Mouse (Mus musculus) stomach, embryonic 14.5 days (tissue): ENCODE data around the gene Gstcd. TPM values are rescaled to one million over a fixed set of nuclear protein-coding genes. Genes with fewer than 3 reads are reported as not detected.
A peak's percentile ranks its signal among the peaks of the same experiment; 100 is the strongest.

ENCODE experiments used
- ATAC-seq: fragments of 200-750 bp; cut with Nextera tagmentation; 2 replicates; pipeline ENCODE4 v1.8.0; 2017; ENCODE audit warnings: low read depth, moderate TSS enrichment; ENCODE audit not compliant: insufficient number of reproducible peaks, insufficient read depth, low FRiP score
- H3K27ac ChIP-seq: fragments of 300-500 bp; sonication (generic); 2 replicates; pipeline ENCODE4 v1.5.1; 2014; ENCODE audit warnings: mild to moderate bottlenecking, low read length, moderate library complexity, mixed read lengths
- H3K27me3 ChIP-seq: fragments of 300-500 bp; sonication (generic); 2 replicates; pipeline ENCODE4 v1.6.1; 2014; ENCODE audit warnings: low read length, control low read depth, mixed read lengths; ENCODE audit not compliant: control insufficient read depth, insufficient read depth
- H3K36me3 ChIP-seq: fragments of 300-500 bp; sonication (generic); 2 replicates; pipeline ENCODE4 v1.6.1; 2014; ENCODE audit warnings: mild to moderate bottlenecking, control low read depth, low read length, moderate library complexity, mixed read lengths; ENCODE audit not compliant: control insufficient read depth, insufficient read depth
- H3K4me1 ChIP-seq: fragments of 300-500 bp; sonication (generic); 2 replicates; pipeline ENCODE4 v1.6.1; 2014; ENCODE audit warnings: low read length, control low read depth, mixed read lengths; ENCODE audit not compliant: control insufficient read depth, insufficient read depth
- H3K4me2 ChIP-seq: fragments of 300-500 bp; sonication (generic); replicated peaks from 2 replicates; pipeline ENCODE4 v1.6.1; 2014; ENCODE audit warnings: low read depth, low read length, control low read depth
- H3K4me3 ChIP-seq: fragments of 300-500 bp; sonication (generic); 2 replicates; pipeline ENCODE4 v1.5.1; 2014; ENCODE audit warnings: low read depth, low read length, control low read depth
- H3K9ac ChIP-seq: fragments of 300-500 bp; sonication (generic); replicated peaks from 2 replicates; pipeline ENCODE4 v1.6.1; 2014; ENCODE audit warnings: low read depth, mild to moderate bottlenecking, control low read depth, low read length, moderate library complexity, mixed read lengths
- H3K9me3 ChIP-seq: fragments of 300-500 bp; sonication (generic); 2 replicates; pipeline ENCODE4 v1.6.1; 2016; ENCODE audit warnings: low read depth, low read length, control low read depth; ENCODE audit not compliant: control insufficient read depth
- WGBS: fragments of 180-500 bp; shearing (Covaris S2); extraction: QIAGEN DNeasy Blood & Tissue Kit; methylation state at CpG from one replicate; pipeline ENCODE4 v1.1.7; 2014; 5-methylcytosine and 5-hydroxymethylcytosine counted together
- polyA plus RNA-seq: library from polyadenylated mRNA; unstranded; fragments of >200 nt; fragmentation: Nextera tagmentation; extraction: Ambion mirVana; gene quantifications from 2 replicates; pipeline ENCODE4 v1.2.1, GENCODE M21; 2014

The Gstcd gene
- polyA plus RNA-seq, 1 experiment from 2014 or later, result 10.3 TPM

- Histone ChIP-seq H3K36me3 (no peaks in the 10 kb centered on the region), H3K4me1 (no peaks in the 10 kb centered on the region), H3K27ac (no peak overlapping the region), H3K4me2 (no peak overlapping the region), H3K27me3 (no peaks in the 10 kb centered on the region), H3K9me3 (no peaks in the 10 kb centered on the region), H3K9ac (no peak overlapping the region), H3K4me3 (no peak overlapping the region)
- ATAC-seq, result no peak
- whole genome bisulfite sequencing, result 88% methylated on average over 7 of the region's 7 CpGs
Measured at GRCm38 (mm10) chr3:132962631-132963361, 129.0 kb downstream of the Gstcd start.

GRCm38 (mm10) chr3:132950529-132950880 is 141.3 kb downstream of the Gstcd start:
- 13% methylated on average over 7 of the region's 7 CpGs for WGBS
- no peak overlapping the region for H3K27ac ChIP-seq
- peaks cover 6% of the 10 kb centered on the region; the same call in 1 of the 2 replicates for H3K4me1 ChIP-seq
- H3K4me3 ChIP-seq, result peak overlapping the region; percentile 68
- no peaks in the 10 kb centered on the region for H3K36me3 ChIP-seq
- no peaks in the 10 kb centered on the region for H3K27me3 ChIP-seq
- H3K4me2 ChIP-seq, result peak overlapping the region; percentile 96
- H3K9ac ChIP-seq, result peak overlapping the region; percentile 30; the same call in 1 of the 2 replicates
- no peak; the same call in 1 of the 2 replicates for ATAC-seq
- H3K9me3 ChIP-seq, result no peaks in the 10 kb centered on the region

- peak; percentile 85 for ATAC-seq
- Histone ChIP-seq H3K4me1 (peaks cover 6% of the 10 kb centered on the region; the same call in 1 of the 2 replicates), H3K4me2 (peak within 1 kb of the TSS; percentile 96), H3K9ac (peak within 1 kb of the TSS; percentile 30), H3K9me3 (no peaks in the 10 kb centered on the region), H3K27ac (no peak within 1 kb of the TSS), H3K27me3 (no peaks in the 10 kb centered on the region), H3K36me3 (no peaks in the 10 kb centered on the region), H3K4me3 (peak within 1 kb of the TSS; percentile 68)
- WGBS, result 1% methylated on average over 72 of the region's 82 CpGs
Measured at GRCm38 (mm10) chr3:132949791-132950528, 141.9 kb downstream of the Gstcd start, which contains the start of gene Npnt. TSS of gene Npnt (minus strand) at chr3:132950291.

GRCm38 (mm10) chr3:132949380-132949790 is 142.4 kb downstream of the Gstcd start:
- H3K4me2 ChIP-seq, result peak overlapping the region; percentile 96
- peak; percentile 61 for ATAC-seq
- peaks cover 6% of the 10 kb centered on the region; the same call in 1 of the 2 replicates for H3K4me1 ChIP-seq
- H3K27ac ChIP-seq, result no peak overlapping the region
- no peaks in the 10 kb centered on the region for H3K27me3 ChIP-seq
- H3K9ac ChIP-seq, result peak overlapping the region; percentile 30; the same call in 1 of the 2 replicates
- peak overlapping the region; percentile 68 for H3K4me3 ChIP-seq
- H3K9me3 ChIP-seq, result no peaks in the 10 kb centered on the region
- H3K36me3 ChIP-seq, result no peaks in the 10 kb centered on the region
- 0% methylated on average over 25 of the region's 26 CpGs for WGBS

- Histone ChIP-seq H3K36me3 (no peaks in the 10 kb centered on the region), H3K4me1 (peaks cover 6% of the 10 kb centered on the region; the same call in 1 of the 2 replicates), H3K4me2 (peak overlapping the region; percentile 96), H3K27me3 (no peaks in the 10 kb centered on the region), H3K4me3 (peak overlapping the region; percentile 68; the same call in 1 of the 2 replicates), H3K27ac (no peak overlapping the region), H3K9me3 (no peaks in the 10 kb centered on the region), H3K9ac (no peak overlapping the region)
- 6% methylated on average over 7 of the region's 7 CpGs for WGBS
- ATAC-seq, result no peak
Measured at GRCm38 (mm10) chr3:132948298-132948795, 143.5 kb downstream of the Gstcd start.

- H3K9me3 ChIP-seq, result no peaks in the 10 kb centered on the region
- no peaks in the 10 kb centered on the region for H3K27me3 ChIP-seq
- no peaks in the 10 kb centered on the region for H3K36me3 ChIP-seq
- no peak overlapping the region for H3K4me2 ChIP-seq
- 86% methylated on average over 5 of the region's 5 CpGs for WGBS
- H3K9ac ChIP-seq, result no peak overlapping the region
- no peak overlapping the region for H3K27ac ChIP-seq
- no peak for ATAC-seq
- peaks cover 9% of the 10 kb centered on the region; the same call in 1 of the 2 replicates for H3K4me1 ChIP-seq
- H3K4me3 ChIP-seq, result no peak overlapping the region
Measured at GRCm38 (mm10) chr3:132946086-132946485, 145.7 kb downstream of the Gstcd start.

- peaks cover 9% of the 10 kb centered on the region; the same call in 1 of the 2 replicates for H3K4me1 ChIP-seq
- WGBS, result 74% methylated on average over 7 of the region's 7 CpGs
- H3K27me3 ChIP-seq, result no peaks in the 10 kb centered on the region
- no peak overlapping the region for H3K4me3 ChIP-seq
- no peak for ATAC-seq
- H3K4me2 ChIP-seq, result no peak overlapping the region
- no peaks in the 10 kb centered on the region for H3K36me3 ChIP-seq
- no peak overlapping the region for H3K27ac ChIP-seq
- no peak overlapping the region for H3K9ac ChIP-seq
- H3K9me3 ChIP-seq, result no peaks in the 10 kb centered on the region
Measured at GRCm38 (mm10) chr3:132945669-132946068, 146.2 kb downstream of the Gstcd start.

GRCm38 (mm10) chr3:132944609-132945008 is 147.2 kb downstream of the Gstcd start:
- WGBS, result 48% methylated on average over 3 of the region's 3 CpGs
- H3K4me1 ChIP-seq, result peaks cover 9% of the 10 kb centered on the region; the same call in 1 of the 2 replicates
- no peak for ATAC-seq
- no peaks in the 10 kb centered on the region for H3K36me3 ChIP-seq
- H3K9me3 ChIP-seq, result no peaks in the 10 kb centered on the region
- no peak overlapping the region for H3K4me2 ChIP-seq
- H3K27me3 ChIP-seq, result no peaks in the 10 kb centered on the region
- H3K27ac ChIP-seq, result no peak overlapping the region
- no peak overlapping the region for H3K9ac ChIP-seq
- H3K4me3 ChIP-seq, result no peak overlapping the region
